Comparison of ENCODE assay signal across 7 mouse cellular contexts in genomic region chr7:4811131-4811530, GRCm38 (mm10). TPM values are rescaled to one million over a fixed set of nuclear protein-coding genes. Genes with fewer than 3 reads are reported as not detected.
DNase-seq lines count a peak whose midpoint lies in the region; ATAC-seq lines count a peak whose summit lies in the region.
"Not testable (repeated sequence)": the region's sequence is repeated elsewhere in the genome, so short reads cannot be mapped to it uniquely, and the experiment has no call there.

No protein-coding gene starts in this region.

- H3K36me3 ChIP-seq in erythroblast, embryonic 14.5 days (ENCODE audit: control insufficient read depth), result peaks cover 68% of the 10 kb centered on the region
- peaks cover 48% of the 10 kb centered on the region for H3K36me3 ChIP-seq in heart, embryonic 13.5 days
- H3K36me3 ChIP-seq in intestine, embryonic 14.5 days (ENCODE audit: control insufficient read depth, insufficient read depth, low read length), result peaks cover 44% of the 10 kb centered on the region
- peaks cover 43% of the 10 kb centered on the region for H3K36me3 ChIP-seq in limb, embryonic 13.5 days
- H3K36me3 ChIP-seq in lung, embryonic 16.5 days (ENCODE audit: control insufficient read depth, insufficient read depth, low read length), result peaks cover 27% of the 10 kb centered on the region
- H3K36me3 ChIP-seq in neural tube, embryonic 12.5 days, result peaks cover 36% of the 10 kb centered on the region

- not testable (repeated sequence) for ATAC-seq in heart, embryonic 13.5 days (ENCODE audit: extremely low read depth, insufficient number of reproducible peaks, low FRiP score, low TSS enrichment); intestine, embryonic 14.5 days (replicated peaks; ENCODE audit: low FRiP score, low TSS enrichment, low read depth); limb, embryonic 13.5 days (ENCODE audit: low FRiP score, low read depth); lung, embryonic 16.5 days (ENCODE audit: low read depth); neural tube, embryonic 12.5 days (ENCODE audit: low FRiP score, low read depth)

- peaks cover 12% of the 10 kb centered on the region for H3K9me3 ChIP-seq in erythroblast, embryonic 14.5 days (ENCODE audit: control insufficient read depth, low read length)
- H3K9me3 ChIP-seq in heart, embryonic 13.5 days; intestine, embryonic 14.5 days (ENCODE audit: control insufficient read depth, low read length); limb, embryonic 13.5 days; lung, embryonic 16.5 days (ENCODE audit: control insufficient read depth, low read length); neural tube, embryonic 12.5 days: not testable (repeated sequence)

- H3K27me3 ChIP-seq in erythroblast, embryonic 14.5 days (ENCODE audit: control insufficient read depth); heart, embryonic 13.5 days (replicated peaks); intestine, embryonic 14.5 days (replicated peaks; ENCODE audit: control insufficient read depth, insufficient read depth, low read length); limb, embryonic 13.5 days; lung, embryonic 16.5 days (ENCODE audit: control insufficient read depth, insufficient read depth, low read depth, low read length); neural tube, embryonic 12.5 days (replicated peaks): not testable (repeated sequence)

- DNase-seq in intestine, embryonic 14.5 days (ENCODE audit: low spot score), result not testable (repeated sequence)

- H3K4me2 ChIP-seq in heart, embryonic 13.5 days, result peak overlapping the region; percentile 89
- H3K4me2 ChIP-seq in intestine, embryonic 14.5 days (ENCODE audit: low read length), result peak overlapping the region; percentile 82
- peak overlapping the region; percentile 84 for H3K4me2 ChIP-seq in limb, embryonic 13.5 days (replicated peaks)
- H3K4me2 ChIP-seq in lung, embryonic 16.5 days (ENCODE audit: low read depth, low read length), result peak overlapping the region; percentile 61
- peak overlapping the region; percentile 77 for H3K4me2 ChIP-seq in neural tube, embryonic 12.5 days (replicated peaks)

- peak overlapping the region; percentile 76 for H3K4me3 ChIP-seq in brown adipose tissue, adult 24 weeks (ENCODE audit: insufficient read depth, low read depth, low read length)
- peak overlapping the region; percentile 100 for H3K4me3 ChIP-seq in erythroblast, embryonic 14.5 days (replicated peaks)
- peak overlapping the region; percentile 95 for H3K4me3 ChIP-seq in heart, embryonic 13.5 days
- H3K4me3 ChIP-seq in intestine, embryonic 14.5 days (ENCODE audit: low read depth, low read length), result peak overlapping the region; percentile 95
- H3K4me3 ChIP-seq in limb, embryonic 13.5 days, result peak overlapping the region; percentile 99
- peak overlapping the region; percentile 99 for H3K4me3 ChIP-seq in lung, embryonic 16.5 days (ENCODE audit: low read length)
- H3K4me3 ChIP-seq in neural tube, embryonic 12.5 days, result peak overlapping the region; percentile 96

- peak overlapping the region; percentile 99 for H3K9ac ChIP-seq in heart, embryonic 13.5 days
- H3K9ac ChIP-seq in intestine, embryonic 14.5 days (ENCODE audit: low read length), result peak overlapping the region; percentile 98
- peak overlapping the region; percentile 99 for H3K9ac ChIP-seq in limb, embryonic 13.5 days
- peak overlapping the region; percentile 100 for H3K9ac ChIP-seq in lung, embryonic 16.5 days (ENCODE audit: low read length)
- peak overlapping the region; percentile 95 for H3K9ac ChIP-seq in neural tube, embryonic 12.5 days

- WGBS in heart, embryonic 13.5 days, result 27% methylated on average over 10 of the region's 10 CpGs
- 39% methylated on average over 10 of the region's 10 CpGs for WGBS in intestine, embryonic 14.5 days
- 38% methylated on average over 10 of the region's 10 CpGs for WGBS in limb, embryonic 13.5 days
- WGBS in lung, embryonic 16.5 days, result 23% methylated on average over 9 of the region's 10 CpGs
- 45% methylated on average over 10 of the region's 10 CpGs for WGBS in neural tube, embryonic 12.5 days

- H3K27ac ChIP-seq in brown adipose tissue, adult 24 weeks (replicated peaks; ENCODE audit: low read depth, low read length); intestine, embryonic 14.5 days (ENCODE audit: low read depth); limb, embryonic 13.5 days; lung, embryonic 16.5 days (ENCODE audit: low read length); neural tube, embryonic 12.5 days: not testable (repeated sequence)
- peak overlapping the region; percentile 97; the same call in 1 of the 2 replicates for H3K27ac ChIP-seq in heart, embryonic 13.5 days (replicated peaks)

- H3K4me1 ChIP-seq in brown adipose tissue, adult 24 weeks (ENCODE audit: control insufficient read depth, insufficient read depth, insufficient read length, low read length), result not testable (repeated sequence)
- peaks cover 47% of the 10 kb centered on the region for H3K4me1 ChIP-seq in erythroblast, embryonic 14.5 days (ENCODE audit: control insufficient read depth)
- peaks cover 41% of the 10 kb centered on the region for H3K4me1 ChIP-seq in heart, embryonic 13.5 days
- H3K4me1 ChIP-seq in intestine, embryonic 14.5 days (replicated peaks; ENCODE audit: control insufficient read depth, insufficient read depth, low read length), result peaks cover 21% of the 10 kb centered on the region
- H3K4me1 ChIP-seq in limb, embryonic 13.5 days, result peaks cover 29% of the 10 kb centered on the region
- peaks cover 22% of the 10 kb centered on the region for H3K4me1 ChIP-seq in lung, embryonic 16.5 days (replicated peaks; ENCODE audit: control insufficient read depth, insufficient read depth, low read length)
- peaks cover 25% of the 10 kb centered on the region for H3K4me1 ChIP-seq in neural tube, embryonic 12.5 days

RNA-seq across cellular contexts. Expression of gene Ube2s, which starts 1.3 kb away (rescaled TPM):
- 64.5 and 67.8 TPM in 2 replicates for polyA plus RNA-seq in brown adipose tissue, adult 24 weeks (2012; ENCODE audit: insufficient read depth, insufficient read length, missing spikeins)
- 142 and 163 TPM in 2 replicates for polyA plus RNA-seq in erythroblast, embryonic 14.5 days (2012)
- polyA plus RNA-seq in heart, embryonic 13.5 days (2015; fragmentation: Nextera tagmentation; extraction: Ambion mirVana), result 327 and 359 TPM in 2 replicates
- polyA plus RNA-seq in intestine, embryonic 14.5 days (2014; fragmentation: Nextera tagmentation; extraction: Ambion mirVana), result 354 and 371 TPM in 2 replicates
- polyA plus RNA-seq in limb, embryonic 13.5 days (2015; fragmentation: Nextera tagmentation; extraction: Ambion mirVana), result 328 and 349 TPM in 2 replicates
- 355 and 372 TPM in 2 replicates for polyA plus RNA-seq in lung, embryonic 16.5 days (2015; fragmentation: Nextera tagmentation; extraction: Ambion mirVana)
- 380 and 386 TPM in 2 replicates for polyA plus RNA-seq in neural tube, embryonic 12.5 days (2016; fragmentation: Nextera tagmentation; extraction: Ambion mirVana)

RNA-seq across cellular contexts. Expression of gene Rpl28, which starts 18.5 kb away (rescaled TPM):
- polyA plus RNA-seq in brown adipose tissue, adult 24 weeks (2012; ENCODE audit: insufficient read depth, insufficient read length, missing spikeins), result 347 and 411 TPM in 2 replicates
- 1,289 and 1,793 TPM in 2 replicates for polyA plus RNA-seq in erythroblast, embryonic 14.5 days (2012)
- polyA plus RNA-seq in heart, embryonic 13.5 days (2015; fragmentation: Nextera tagmentation; extraction: Ambion mirVana), result 209 and 245 TPM in 2 replicates
- 293 and 321 TPM in 2 replicates for polyA plus RNA-seq in intestine, embryonic 14.5 days (2014; fragmentation: Nextera tagmentation; extraction: Ambion mirVana)
- polyA plus RNA-seq in limb, embryonic 13.5 days (2015; fragmentation: Nextera tagmentation; extraction: Ambion mirVana), result 290 and 292 TPM in 2 replicates
- polyA plus RNA-seq in lung, embryonic 16.5 days (2015; fragmentation: Nextera tagmentation; extraction: Ambion mirVana), result 337 and 342 TPM in 2 replicates
- 311 and 322 TPM in 2 replicates for polyA plus RNA-seq in neural tube, embryonic 12.5 days (2016; fragmentation: Nextera tagmentation; extraction: Ambion mirVana)

RNA-seq across cellular contexts. Expression of gene Tmem238, which starts 21.7 kb away (rescaled TPM):
- polyA plus RNA-seq in brown adipose tissue, adult 24 weeks (2012; ENCODE audit: insufficient read depth, insufficient read length, missing spikeins), result 17.0 and 23.3 TPM in 2 replicates
- polyA plus RNA-seq in erythroblast, embryonic 14.5 days (2012), result 6.1 and 6.2 TPM in 2 replicates
- polyA plus RNA-seq in heart, embryonic 13.5 days (2015; fragmentation: Nextera tagmentation; extraction: Ambion mirVana), result 4.1 and 4.3 TPM in 2 replicates
- 14.5 and 24.3 TPM in 2 replicates for polyA plus RNA-seq in intestine, embryonic 14.5 days (2014; fragmentation: Nextera tagmentation; extraction: Ambion mirVana)
- polyA plus RNA-seq in limb, embryonic 13.5 days (2015; fragmentation: Nextera tagmentation; extraction: Ambion mirVana), result 7.3 and 7.9 TPM in 2 replicates
- polyA plus RNA-seq in lung, embryonic 16.5 days (2015; fragmentation: Nextera tagmentation; extraction: Ambion mirVana), result 14.7 and 17.9 TPM in 2 replicates
- polyA plus RNA-seq in neural tube, embryonic 12.5 days (2016; fragmentation: Nextera tagmentation; extraction: Ambion mirVana), result 2.7 and 3.1 TPM in 2 replicates

RNA-seq across cellular contexts. Expression of gene Tmem190, which starts 28.4 kb away (rescaled TPM):
- not detected in 2 replicates for polyA plus RNA-seq in brown adipose tissue, adult 24 weeks (2012; ENCODE audit: insufficient read depth, insufficient read length, missing spikeins)
- polyA plus RNA-seq in erythroblast, embryonic 14.5 days (2012), result not detected in 2 replicates
- polyA plus RNA-seq in heart, embryonic 13.5 days (2015; fragmentation: Nextera tagmentation; extraction: Ambion mirVana), result not detected in 2 replicates
- polyA plus RNA-seq in intestine, embryonic 14.5 days (2014; fragmentation: Nextera tagmentation; extraction: Ambion mirVana), result 0.52 TPM in 1 of 2 replicates, not detected in the other
- not detected in 2 replicates for polyA plus RNA-seq in limb, embryonic 13.5 days (2015; fragmentation: Nextera tagmentation; extraction: Ambion mirVana)
- 0.34 and 0.48 TPM in 2 replicates for polyA plus RNA-seq in lung, embryonic 16.5 days (2015; fragmentation: Nextera tagmentation; extraction: Ambion mirVana)
- polyA plus RNA-seq in neural tube, embryonic 12.5 days (2016; fragmentation: Nextera tagmentation; extraction: Ambion mirVana), result not detected in 2 replicates

RNA-seq across cellular contexts. Expression of gene Il11, which starts 28.5 kb away (rescaled TPM):
- polyA plus RNA-seq in brown adipose tissue, adult 24 weeks (2012; ENCODE audit: insufficient read depth, insufficient read length, missing spikeins), result not detected in 2 replicates
- polyA plus RNA-seq in erythroblast, embryonic 14.5 days (2012), result not detected in 2 replicates
- 0.09 TPM in 1 of 2 replicates, not detected in the other for polyA plus RNA-seq in heart, embryonic 13.5 days (2015; fragmentation: Nextera tagmentation; extraction: Ambion mirVana)
- polyA plus RNA-seq in intestine, embryonic 14.5 days (2014; fragmentation: Nextera tagmentation; extraction: Ambion mirVana), result 0.28 TPM in 1 of 2 replicates, not detected in the other
- polyA plus RNA-seq in limb, embryonic 13.5 days (2015; fragmentation: Nextera tagmentation; extraction: Ambion mirVana), result 0.26 and 0.39 TPM in 2 replicates
- 0.18 and 0.19 TPM in 2 replicates for polyA plus RNA-seq in lung, embryonic 16.5 days (2015; fragmentation: Nextera tagmentation; extraction: Ambion mirVana)
- polyA plus RNA-seq in neural tube, embryonic 12.5 days (2016; fragmentation: Nextera tagmentation; extraction: Ambion mirVana), result 0.34 and 0.51 TPM in 2 replicates
